Mouse (Mus musculus): ENCODE data around the gene Ddx59.

DNA sequence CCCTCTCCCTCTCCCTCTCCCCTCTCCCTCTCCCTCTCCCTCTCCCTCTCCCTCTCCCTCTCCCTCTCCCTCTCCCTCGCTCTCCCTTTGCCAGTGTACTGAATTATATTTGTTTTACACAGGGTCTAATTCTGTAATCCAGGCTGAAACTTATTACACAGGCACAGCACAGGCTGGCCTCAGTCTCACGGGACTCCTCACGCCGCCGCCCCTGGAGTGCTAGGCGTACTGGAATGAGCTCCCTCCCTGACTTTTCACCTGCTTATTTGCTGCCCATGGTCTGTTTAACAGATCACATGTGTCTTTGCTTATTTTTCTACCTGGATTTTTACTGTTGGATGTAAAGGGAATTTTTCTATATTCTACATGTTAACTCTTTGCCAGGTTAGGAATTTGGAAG, 28.2 kb upstream of the Ddx59 start:
- TF ChIP-seq CTCF (conservative IDR thresholded peaks at IDR 0.05; ENCODE audit: low read length) (no peak), NANOG (IDR thresholded peaks at IDR 0.05; ENCODE audit: borderline replicate concordance, low read length) (no peak), POU5F1 (IDR thresholded peaks at IDR 0.05; ENCODE audit: borderline replicate concordance, low read length) (no peak)
